Mouse (Mus musculus) CD8-positive naive resting alpha-beta T cell, adult 2 months (primary cell): ENCODE results near the gene Ezh1.

Experiments
- DNase-seq, 2 experiments: peaks; one replicate each; pipeline ENCODE4 v3.0.0; 2022; ENCODE audit warnings: low read depth in 2 of 2, low spot score in 2 of 2

Gene Ezh1

GRCm38 (mm10) chr11:101149178-101150105 is 76.8 kb downstream of the Ezh1 start:
- DNase-seq, result no peak

- no peak for DNase-seq
Measured at GRCm38 (mm10) chr11:101148751-101149150, 77.5 kb downstream of the Ezh1 start.

GRCm38 (mm10) chr11:101146377-101146776 is 79.9 kb downstream of the Ezh1 start:
- no peak for DNase-seq

GRCm38 (mm10) chr11:101143338-101144225 is 82.7 kb downstream of the Ezh1 start:
- DNase-seq, result peak; percentile 28 to 56

- DNase-seq, result no peak
Measured at GRCm38 (mm10) chr11:101142215-101142967, 83.9 kb downstream of the Ezh1 start.
